Mouse (Mus musculus) hindbrain, embryonic 11.5 days (tissue): ENCODE measurements around the gene Adap1. TPM values are rescaled to one million over a fixed set of nuclear protein-coding genes. Genes with fewer than 3 reads are reported as not detected.

ENCODE experiments used
- ATAC-seq: fragments of 200-750 bp; cut with Nextera tagmentation; 2 replicates; pipeline ENCODE4 v1.8.0; 2017; ENCODE audit warnings: mild to moderate bottlenecking, moderate TSS enrichment, moderate library complexity; ENCODE audit not compliant: low FRiP score
- DNase-seq: peaks from one replicate; pipeline ENCODE4 v3.0.0-alpha.2; 2015; ENCODE audit warnings: low spot score
- H3K27ac ChIP-seq: fragments of 300-500 bp; sonication (generic); 2 replicates; pipeline ENCODE4 v1.5.1; 2014; ENCODE audit warnings: mild to moderate bottlenecking, low read depth, low read length
- H3K27me3 ChIP-seq: fragments of 300-500 bp; sonication (generic); 2 replicates; pipeline ENCODE4 v1.6.1; 2014; ENCODE audit warnings: mild to moderate bottlenecking, low read length, moderate library complexity, mixed read lengths; ENCODE audit not compliant: control insufficient read depth, insufficient read depth
- H3K36me3 ChIP-seq: fragments of 300-500 bp; sonication (generic); 2 replicates; pipeline ENCODE4 v1.6.1; 2014; ENCODE audit warnings: mild to moderate bottlenecking, low read length, moderate library complexity, mixed read lengths; ENCODE audit not compliant: control insufficient read depth, insufficient read depth
- H3K4me1 ChIP-seq: fragments of 300-500 bp; sonication (generic); replicated peaks from 2 replicates; pipeline ENCODE4 v1.6.1; 2014; ENCODE audit warnings: low read length, mixed read lengths; ENCODE audit not compliant: control insufficient read depth, insufficient read depth
- H3K4me2 ChIP-seq: fragments of 300-500 bp; sonication (generic); replicated peaks from 2 replicates; pipeline ENCODE4 v1.6.1; 2014; ENCODE audit warnings: mild to moderate bottlenecking, low read depth, low read length
- H3K4me3 ChIP-seq: fragments of 300-500 bp; sonication (generic); 2 replicates; pipeline ENCODE4 v1.5.1; 2014; ENCODE audit warnings: low read depth, low read length
- H3K9ac ChIP-seq: fragments of 300-500 bp; sonication (generic); 2 replicates; pipeline ENCODE4 v1.6.1; 2014; ENCODE audit warnings: low read depth, low read length
- H3K9me3 ChIP-seq: fragments of 300-500 bp; sonication (generic); 2 replicates; pipeline ENCODE4 v1.6.1; 2016; ENCODE audit warnings: low read length; ENCODE audit not compliant: control insufficient read depth
- WGBS: fragments of 180-500 bp; shearing (Covaris S2); extraction: QIAGEN DNeasy Blood & Tissue Kit; methylation state at CpG from one replicate; pipeline ENCODE4 v1.1.7; 2014; 5-methylcytosine and 5-hydroxymethylcytosine counted together
- polyA plus RNA-seq: library from polyadenylated mRNA; unstranded; fragments of >200 nt; fragmentation: Nextera tagmentation; extraction: Ambion mirVana; gene quantifications from 2 replicates; pipeline ENCODE4 v1.2.1, GENCODE M21; 2014

Adap1 gene
- polyA plus RNA-seq, 1 experiment from 2014 or later: 2.1 TPM

GRCm38 (mm10) chr5:139323260-139323924, 2.0 kb downstream of the Adap1 start:
- Histone ChIP-seq H3K27ac (no peak overlapping the region), H3K4me3 (no peak overlapping the region), H3K4me1 (0 out of 2 replicates have a peak, but pooled peaks cover 5% of the 10 kb centered on the region), H3K9ac (no peak overlapping the region), H3K4me2 (no peak overlapping the region), H3K36me3 (no peaks in the 10 kb centered on the region), H3K27me3 (peaks cover 27% of the 10 kb centered on the region), H3K9me3 (no peaks in the 10 kb centered on the region)
- no peak for ATAC-seq
- no peak for DNase-seq
- 86% methylated on average over 9 of the region's 9 CpGs for WGBS

GRCm38 (mm10) chr5:139321331-139321730, 4.1 kb downstream of the Adap1 start:
- H3K9me3 ChIP-seq: no peaks in the 10 kb centered on the region
- ATAC-seq (no peak), DNase-seq (no peak)
- H3K27ac ChIP-seq: no peak overlapping the region
- H3K4me2 ChIP-seq: no peak overlapping the region
- H3K27me3 ChIP-seq: peaks cover 27% of the 10 kb centered on the region
- H3K4me1 ChIP-seq: 0 out of 2 replicates have a peak, but pooled peaks cover 5% of the 10 kb centered on the region
- H3K36me3 ChIP-seq: no peaks in the 10 kb centered on the region
- no peak overlapping the region for H3K9ac ChIP-seq
- no peak overlapping the region for H3K4me3 ChIP-seq
- 83% methylated on average over 6 of the region's 6 CpGs for WGBS

- peaks cover 20% of the 10 kb centered on the region for H3K27me3 ChIP-seq
- H3K36me3 ChIP-seq: no peaks in the 10 kb centered on the region
- H3K4me2 ChIP-seq: no peak overlapping the region
- ATAC-seq (no peak), DNase-seq (no peak)
- H3K4me1 ChIP-seq: 0 out of 2 replicates have a peak, but pooled peaks cover 5% of the 10 kb centered on the region
- WGBS: 75% methylated on average over 7 of the region's 7 CpGs
- no peaks in the 10 kb centered on the region for H3K9me3 ChIP-seq
- H3K4me3 ChIP-seq: no peak overlapping the region
- H3K9ac ChIP-seq: no peak overlapping the region
- H3K27ac ChIP-seq: no peak overlapping the region
These were observed 5.0 kb downstream of the Adap1 start for GRCm38 (mm10) chr5:139320424-139320823.

- no peak overlapping the region for H3K27ac ChIP-seq
- WGBS: 66% methylated on average over 21 of the region's 21 CpGs
- ATAC-seq: no peak
- DNase-seq: no peak
- no peaks in the 10 kb centered on the region for H3K27me3 ChIP-seq
- H3K4me1 ChIP-seq: no peaks in the 10 kb centered on the region
- H3K36me3 ChIP-seq: no peaks in the 10 kb centered on the region
- H3K9ac ChIP-seq: no peak overlapping the region
- H3K4me2 ChIP-seq: no peak overlapping the region
- H3K4me3 ChIP-seq: no peak overlapping the region
- no peaks in the 10 kb centered on the region for H3K9me3 ChIP-seq
These were observed 7.5 kb downstream of the Adap1 start for GRCm38 (mm10) chr5:139317751-139318504.

- no peaks in the 10 kb centered on the region for H3K9me3 ChIP-seq
- H3K4me1 ChIP-seq: no peaks in the 10 kb centered on the region
- H3K4me3 ChIP-seq: no peak overlapping the region
- no peak overlapping the region for H3K27ac ChIP-seq
- H3K9ac ChIP-seq: no peak overlapping the region
- WGBS: 84% methylated on average over 6 of the region's 6 CpGs
- no peak overlapping the region for H3K4me2 ChIP-seq
- DNase-seq: no peak
- H3K27me3 ChIP-seq: no peaks in the 10 kb centered on the region
- ATAC-seq: no peak
- no peaks in the 10 kb centered on the region for H3K36me3 ChIP-seq
These were observed 8.3 kb downstream of the Adap1 start for GRCm38 (mm10) chr5:139316982-139317675.

GRCm38 (mm10) chr5:139314941-139315642, 10.3 kb downstream of the Adap1 start:
- H3K4me1 ChIP-seq: no peaks in the 10 kb centered on the region
- WGBS: 86% methylated on average over 12 of the region's 12 CpGs
- no peaks in the 10 kb centered on the region for H3K27me3 ChIP-seq
- H3K4me2 ChIP-seq: no peak overlapping the region
- DNase-seq (no peak), ATAC-seq (no peak)
- H3K36me3 ChIP-seq: no peaks in the 10 kb centered on the region
- H3K4me3 ChIP-seq: no peak overlapping the region
- H3K9me3 ChIP-seq: no peaks in the 10 kb centered on the region
- no peak overlapping the region for H3K9ac ChIP-seq
- H3K27ac ChIP-seq: no peak overlapping the region

- no peak overlapping the region for H3K9ac ChIP-seq
- no peak overlapping the region for H3K4me2 ChIP-seq
- ATAC-seq: no peak
- no peaks in the 10 kb centered on the region for H3K27me3 ChIP-seq
- no peaks in the 10 kb centered on the region for H3K9me3 ChIP-seq
- no peaks in the 10 kb centered on the region for H3K36me3 ChIP-seq
- no peak for DNase-seq
- H3K4me3 ChIP-seq: no peak overlapping the region
- 84% methylated on average over 9 of the region's 9 CpGs for WGBS
- H3K27ac ChIP-seq: no peak overlapping the region
- H3K4me1 ChIP-seq: no peaks in the 10 kb centered on the region
These were observed 11.9 kb downstream of the Adap1 start for GRCm38 (mm10) chr5:139313536-139313935.

- Histone ChIP-seq H3K27ac (no peak overlapping the region), H3K9ac (no peak overlapping the region), H3K4me1 (no peaks in the 10 kb centered on the region), H3K4me2 (no peak overlapping the region), H3K27me3 (no peaks in the 10 kb centered on the region), H3K4me3 (no peak overlapping the region), H3K9me3 (no peaks in the 10 kb centered on the region), H3K36me3 (no peaks in the 10 kb centered on the region)
- no peak for ATAC-seq
- WGBS: 90% methylated on average over 9 of the region's 9 CpGs
- no peak for DNase-seq
These were observed 13.6 kb downstream of the Adap1 start for GRCm38 (mm10) chr5:139311822-139312221.
